ENCODE assay signal across 8 mouse cellular contexts in the genomic region with DNA sequence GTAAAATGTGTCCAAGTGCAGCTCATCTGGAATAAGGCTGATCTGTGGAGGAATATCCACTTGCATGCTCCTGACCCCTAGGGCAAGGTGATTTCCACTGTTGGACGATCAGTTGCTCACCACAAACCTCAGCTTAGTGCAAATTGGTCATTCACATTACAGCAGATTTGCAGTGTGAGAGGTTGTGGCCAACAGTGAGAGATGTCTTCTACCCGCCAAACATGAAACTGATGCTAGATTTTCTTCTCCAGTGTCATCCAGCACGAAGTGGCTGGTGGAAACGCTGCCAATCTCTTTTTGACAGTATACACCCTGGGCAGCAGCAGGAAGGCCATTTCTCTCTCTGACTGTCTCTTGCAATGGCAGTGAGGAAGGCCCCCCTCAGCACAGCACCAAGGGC. TPM values are rescaled to one million over a fixed set of nuclear protein-coding genes. Genes with fewer than 3 reads are reported as not detected.
DNase-seq lines count a peak whose midpoint lies in the region; ATAC-seq and TF ChIP-seq lines count a peak whose summit lies in the region.

No protein-coding gene starts in this region.

- 59% methylated on average over 4 of the region's 4 CpGs for WGBS in spleen, adult 2 months
- 71% methylated on average over 4 of the region's 4 CpGs for WGBS in hindbrain, postnatal 0 days
- 85% methylated on average over 4 of the region's 4 CpGs for WGBS in neural tube, embryonic 12.5 days

- TF ChIP-seq POLR2A in spleen, adult 2 months (IDR thresholded peaks at IDR 0.05; ENCODE audit: low read depth, low read length): no peak

- peaks cover 4% of the 10 kb centered on the region; the same call in 1 of the 2 replicates for H3K9me3 ChIP-seq in erythroblast, embryonic 14.5 days (ENCODE audit: control insufficient read depth, low read length)
- H3K9me3 ChIP-seq in hindbrain, postnatal 0 days (ENCODE audit: low read length): no peaks in the 10 kb centered on the region
- H3K9me3 ChIP-seq in neural tube, embryonic 12.5 days: no peaks in the 10 kb centered on the region

- peaks cover 75% of the 10 kb centered on the region for H3K4me1 ChIP-seq in erythroblast, embryonic 14.5 days (ENCODE audit: control insufficient read depth)
- H3K4me1 ChIP-seq in spleen, adult 2 months (ENCODE audit: control insufficient read depth, insufficient read depth, insufficient read length): no peaks in the 10 kb centered on the region
- H3K4me1 ChIP-seq in hindbrain, postnatal 0 days (ENCODE audit: insufficient read depth, low read length): peaks cover 10% of the 10 kb centered on the region
- peaks cover 15% of the 10 kb centered on the region for H3K4me1 ChIP-seq in neural tube, embryonic 12.5 days

- ATAC-seq in erythroblast, adult 5-6 weeks (replicated peaks; ENCODE audit: low FRiP score, poor library complexity, severe bottlenecking): no peak
- no peak for ATAC-seq in hindbrain, postnatal 0 days
- ATAC-seq in neural tube, embryonic 12.5 days (ENCODE audit: low FRiP score, low read depth): no peak

- H3K4me3 ChIP-seq in erythroblast, embryonic 14.5 days (replicated peaks): peak overlapping the region; percentile 100
- no peak overlapping the region for H3K4me3 ChIP-seq in spleen, adult 2 months (ENCODE audit: extremely low read depth, insufficient read depth, insufficient read length)
- peak overlapping the region; percentile 85 for H3K4me3 ChIP-seq in hindbrain, postnatal 0 days (ENCODE audit: low read length)
- no peak overlapping the region for H3K4me3 ChIP-seq in neural tube, embryonic 12.5 days

- H3K27me3 ChIP-seq in erythroblast, embryonic 14.5 days (ENCODE audit: control insufficient read depth): no peaks in the 10 kb centered on the region
- no peaks in the 10 kb centered on the region for H3K27me3 ChIP-seq in spleen, adult 2 months (ENCODE audit: control insufficient read depth, insufficient read depth, low read length)
- no peaks in the 10 kb centered on the region for H3K27me3 ChIP-seq in hindbrain, postnatal 0 days (ENCODE audit: insufficient read depth, low read length)
- H3K27me3 ChIP-seq in neural tube, embryonic 12.5 days (replicated peaks): no peaks in the 10 kb centered on the region

- H3K9ac ChIP-seq in hindbrain, postnatal 0 days (replicated peaks; ENCODE audit: low read length): peak overlapping the region; percentile 95; the same call in 1 of the 2 replicates
- peak overlapping the region; percentile 1; the same call in 1 of the 2 replicates for H3K9ac ChIP-seq in neural tube, embryonic 12.5 days

- peak overlapping the region; percentile 68 for H3K4me2 ChIP-seq in hindbrain, postnatal 0 days (ENCODE audit: low read depth, low read length)
- H3K4me2 ChIP-seq in neural tube, embryonic 12.5 days (replicated peaks): peak overlapping the region; percentile 63

- H3K27ac ChIP-seq in spleen, adult 2 months (ENCODE audit: insufficient read depth, low read length): peak overlapping the region; percentile 32; the same call in 1 of the 2 replicates
- H3K27ac ChIP-seq in hindbrain, postnatal 0 days: peak overlapping the region; percentile 97
- H3K27ac ChIP-seq in neural tube, embryonic 12.5 days: no peak overlapping the region

- TF ChIP-seq CTCF in spleen, adult 2 months (IDR thresholded peaks at IDR 0.05; ENCODE audit: extremely low read depth, insufficient read depth, insufficient read length, insufficient replicate concordance): no peak
- TF ChIP-seq CTCF in hindbrain, postnatal 0 days (IDR thresholded peaks at IDR 0.05; ENCODE audit: low read depth): no peak

- no peak for DNase-seq in spleen, adult 2 months (ENCODE audit: low read depth in 1 of 2, low spot score in 2 of 2)
- no peak for DNase-seq in spleen, postnatal 4 days (ENCODE audit: low spot score in 2 of 2)
- DNase-seq in hindbrain, postnatal 0 days (ENCODE audit: low spot score): no peak
- no peak for DNase-seq in ovary, postnatal 14 days (ENCODE audit: low spot score)
- DNase-seq in thymus, postnatal 36 days: no peak

- H3K36me3 ChIP-seq in erythroblast, embryonic 14.5 days (ENCODE audit: control insufficient read depth): peaks cover 30% of the 10 kb centered on the region
- H3K36me3 ChIP-seq in spleen, adult 2 months (ENCODE audit: control insufficient read depth, insufficient read depth, low read length): no peaks in the 10 kb centered on the region
- H3K36me3 ChIP-seq in hindbrain, postnatal 0 days (ENCODE audit: insufficient read depth, low read length): peaks cover 5% of the 10 kb centered on the region
- peaks cover 11% of the 10 kb centered on the region for H3K36me3 ChIP-seq in neural tube, embryonic 12.5 days

RNA-seq across cellular contexts. Expression of a gene that starts 0.8 kb away (rescaled TPM):
- 4.1 and 5.1 TPM in 2 replicates for polyA plus RNA-seq in erythroblast, embryonic 14.5 days (2012)
- total RNA-seq in erythroblast, adult 5-6 weeks (2015; ENCODE audit: low replicate concordance): 47.8 and 63.7 TPM in 2 replicates
- total RNA-seq in erythroblast, adult 5-6 weeks (2017; ENCODE audit: low replicate concordance): 61.5 and 62.0 TPM in 2 replicates
- polyA plus RNA-seq in spleen, adult 2 months (2012; rRNA removed): 19.1 and 30.5 TPM in 2 replicates
- 252 and 313 TPM in 2 replicates for total RNA-seq in hindbrain, postnatal 0 days (2014; rRNA removed)
- polyA plus RNA-seq in hindbrain, postnatal 0 days (2015; fragmentation: Nextera tagmentation; extraction: Ambion mirVana): 248 and 251 TPM in 2 replicates
- 286 TPM in 2 replicates for polyA plus RNA-seq in neural tube, embryonic 12.5 days (2016; fragmentation: Nextera tagmentation; extraction: Ambion mirVana)

RNA-seq across cellular contexts. Expression of a gene that starts 54.7 kb away (rescaled TPM):
- polyA plus RNA-seq in erythroblast, embryonic 14.5 days (2012): not detected in 2 replicates
- total RNA-seq in erythroblast, adult 5-6 weeks (2015; ENCODE audit: low replicate concordance): 0.84 TPM in 1 of 2 replicates, not detected in the other
- 0.60 and 1.3 TPM in 2 replicates for total RNA-seq in erythroblast, adult 5-6 weeks (2017; ENCODE audit: low replicate concordance)
- polyA plus RNA-seq in spleen, adult 2 months (2012; rRNA removed): 2.4 TPM in 2 replicates
- 3.9 and 6.5 TPM in 2 replicates for total RNA-seq in hindbrain, postnatal 0 days (2014; rRNA removed)
- 15.0 and 23.6 TPM in 2 replicates for polyA plus RNA-seq in hindbrain, postnatal 0 days (2015; fragmentation: Nextera tagmentation; extraction: Ambion mirVana)
- 5.7 TPM in 2 replicates for polyA plus RNA-seq in neural tube, embryonic 12.5 days (2016; fragmentation: Nextera tagmentation; extraction: Ambion mirVana)

Comparison
In these comparisons a context has a peak if more than half of its experiments do, and no peak if none do; other contexts are left out.
1. H3K4me3 ChIP-seq: peak in erythroblast, embryonic 14.5 days (single experiment) and hindbrain, postnatal 0 days (single experiment); none in spleen, adult 2 months (single experiment) and neural tube, embryonic 12.5 days (single experiment).